Mouse (Mus musculus): ENCODE measurements around the gene Ccdc60.
"Not testable (repeated sequence)": the region's sequence is repeated elsewhere in the genome, so short reads cannot be mapped to it uniquely, and the experiment has no call there.

Ccdc60 gene

DNA sequence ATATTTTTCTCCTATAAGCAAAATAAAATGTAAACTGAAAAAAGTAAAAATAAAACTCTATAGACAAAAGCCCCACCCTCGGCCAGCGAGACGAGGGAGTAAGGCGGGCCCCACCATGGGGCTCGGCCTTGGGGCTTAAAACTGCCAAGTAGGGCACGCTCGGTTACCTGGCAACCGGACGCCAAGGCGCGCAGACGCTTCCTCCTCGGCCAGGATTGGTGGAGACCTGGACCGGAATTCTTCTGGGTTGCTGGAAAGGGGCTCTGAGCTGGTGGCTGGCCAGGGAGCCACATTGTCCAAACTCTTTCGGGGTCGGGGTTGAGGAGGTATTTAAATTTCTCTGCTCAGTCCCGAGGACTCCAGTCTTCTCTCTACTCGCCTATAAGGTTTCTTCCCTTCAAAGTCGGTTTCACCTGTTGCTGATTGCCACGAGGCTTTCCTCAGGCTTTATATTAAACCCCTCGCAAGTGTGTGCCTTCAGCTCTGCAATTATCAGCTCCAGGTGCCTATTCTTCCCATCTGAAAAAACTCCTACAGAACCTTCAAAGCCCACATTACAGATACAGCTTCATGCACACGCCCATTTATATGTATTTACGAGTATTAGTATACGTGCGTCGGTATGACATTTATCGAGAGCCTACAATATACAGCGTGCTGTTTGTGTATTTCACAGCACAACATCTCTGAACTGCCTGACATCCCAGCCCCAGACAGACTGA lies at the start of gene Ccdc60:
Gene Ccdc60 (minus strand): TSS at position 137 of the 722 bp plus-strand sequence.
- DNase-seq (ENCODE audit: low read depth, low spot score) = no peak

DNA sequence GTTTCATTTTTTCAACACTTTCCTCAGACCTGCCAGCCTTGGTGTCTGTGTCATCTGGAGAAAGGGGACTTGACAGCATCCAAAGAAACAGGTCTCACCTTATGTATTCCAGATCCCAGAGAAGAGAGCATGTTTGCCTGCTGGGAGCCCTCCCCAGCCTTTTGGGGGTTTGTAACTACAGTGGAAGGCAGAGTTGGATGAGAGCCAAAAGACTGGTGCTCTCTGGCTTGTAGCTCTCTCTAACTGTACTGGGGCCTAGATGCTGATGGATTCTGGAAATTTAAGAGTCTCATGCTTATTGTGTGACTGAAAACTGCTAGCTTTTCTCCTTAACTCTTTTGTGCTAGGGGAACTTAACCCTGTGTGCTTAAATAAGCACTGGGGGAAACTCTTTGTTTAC lies 47.4 kb upstream of the Ccdc60 start:
- DNase-seq (ENCODE audit: low read depth, low spot score) = no peak

DNA sequence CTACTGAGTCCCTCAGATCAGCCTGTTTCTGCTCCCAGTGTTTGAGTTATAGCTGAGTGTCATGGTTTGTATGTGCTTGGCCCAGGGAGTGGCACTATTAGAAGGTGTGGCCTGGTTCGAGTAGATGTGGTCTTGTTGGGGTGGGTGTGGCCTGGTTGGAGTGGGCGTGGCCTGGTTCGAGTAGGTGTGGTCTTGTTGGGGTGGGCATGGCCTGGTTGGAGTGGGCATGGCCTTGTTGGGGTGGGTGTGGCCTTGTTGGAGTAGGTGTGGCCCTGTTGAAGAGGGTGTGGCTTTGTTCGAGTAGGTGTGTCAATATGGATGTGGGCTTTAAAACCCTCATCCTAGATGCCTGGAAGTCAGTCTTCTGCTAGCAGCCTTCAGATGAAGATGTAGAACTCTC lies 40.1 kb upstream of the Ccdc60 start:
- no peak for DNase-seq (ENCODE audit: low read depth, low spot score)

DNA sequence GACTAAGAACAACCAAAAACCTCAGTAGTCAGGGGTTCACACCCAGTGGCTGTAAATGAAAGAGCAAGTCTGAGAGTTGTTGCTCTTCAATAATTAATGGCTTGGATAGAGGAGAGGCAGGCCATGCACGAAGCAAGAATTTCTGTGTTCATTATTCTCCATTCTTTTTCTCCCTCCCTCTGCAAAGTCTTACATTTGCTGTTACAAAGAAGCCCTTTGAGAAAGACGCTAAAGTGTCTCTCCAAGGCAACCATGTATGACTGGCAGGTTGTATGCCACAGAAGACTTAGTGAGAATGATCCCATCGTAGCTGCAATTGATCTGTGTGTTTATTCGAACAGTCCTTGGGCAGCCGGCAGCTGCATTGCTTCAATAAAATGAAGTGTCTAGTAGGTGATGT lies 34.6 kb upstream of the Ccdc60 start:
- DNase-seq (ENCODE audit: low read depth, low spot score) = no peak

DNA sequence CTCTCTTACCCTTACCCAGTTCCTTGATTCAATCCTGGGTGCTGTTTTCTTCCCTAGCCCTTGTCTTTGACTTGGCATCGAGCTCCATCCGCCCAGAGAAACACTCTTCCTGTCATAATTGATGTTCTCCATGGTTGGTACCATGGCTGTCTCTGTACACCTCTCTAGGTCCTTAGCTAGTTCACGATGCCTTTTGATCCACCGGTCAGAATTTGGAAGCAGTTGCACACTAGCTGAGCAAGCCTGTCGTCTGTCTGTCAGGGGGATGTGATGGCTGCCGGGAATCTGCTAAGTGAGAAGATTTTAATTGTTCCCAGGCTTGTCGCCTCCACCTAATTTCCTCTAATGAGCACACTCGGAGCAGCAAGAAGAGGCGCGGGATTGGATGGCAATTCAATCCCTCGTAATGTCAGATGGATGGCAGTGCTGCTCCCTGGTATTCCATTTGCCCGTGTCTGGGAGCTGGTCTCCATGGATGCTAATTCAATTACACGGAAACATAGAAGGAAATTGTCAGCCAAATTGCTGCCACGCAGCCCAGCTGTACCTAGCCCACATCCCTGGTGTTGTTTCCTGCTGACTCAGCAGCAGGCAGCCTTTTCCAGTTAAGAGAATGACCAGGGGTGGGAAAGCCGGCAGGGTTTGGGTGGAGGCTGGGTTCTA lies 33.7 kb upstream of the Ccdc60 start:
- DNase-seq (ENCODE audit: low read depth, low spot score) = no peak

DNA sequence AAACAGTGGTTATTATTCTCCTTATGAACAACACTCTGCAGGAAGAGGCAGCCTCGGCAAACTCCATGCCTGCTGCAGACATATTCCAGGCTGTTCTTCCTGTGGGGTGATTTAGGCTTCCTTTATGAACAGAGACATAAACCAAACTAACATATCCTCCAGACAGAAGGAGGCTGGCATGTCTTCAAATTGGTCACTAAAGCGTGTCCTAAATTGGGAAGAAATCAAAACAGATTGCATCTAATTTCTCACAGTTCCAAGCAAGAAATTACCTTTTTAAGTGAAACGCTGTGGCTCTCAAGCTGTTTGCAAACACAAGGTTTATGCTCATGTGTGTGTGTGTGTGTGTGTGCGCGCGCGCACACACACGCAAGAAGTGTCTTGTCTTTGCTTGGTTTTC lies 24.9 kb upstream of the Ccdc60 start:
- no peak for DNase-seq (ENCODE audit: low read depth, low spot score)

DNA sequence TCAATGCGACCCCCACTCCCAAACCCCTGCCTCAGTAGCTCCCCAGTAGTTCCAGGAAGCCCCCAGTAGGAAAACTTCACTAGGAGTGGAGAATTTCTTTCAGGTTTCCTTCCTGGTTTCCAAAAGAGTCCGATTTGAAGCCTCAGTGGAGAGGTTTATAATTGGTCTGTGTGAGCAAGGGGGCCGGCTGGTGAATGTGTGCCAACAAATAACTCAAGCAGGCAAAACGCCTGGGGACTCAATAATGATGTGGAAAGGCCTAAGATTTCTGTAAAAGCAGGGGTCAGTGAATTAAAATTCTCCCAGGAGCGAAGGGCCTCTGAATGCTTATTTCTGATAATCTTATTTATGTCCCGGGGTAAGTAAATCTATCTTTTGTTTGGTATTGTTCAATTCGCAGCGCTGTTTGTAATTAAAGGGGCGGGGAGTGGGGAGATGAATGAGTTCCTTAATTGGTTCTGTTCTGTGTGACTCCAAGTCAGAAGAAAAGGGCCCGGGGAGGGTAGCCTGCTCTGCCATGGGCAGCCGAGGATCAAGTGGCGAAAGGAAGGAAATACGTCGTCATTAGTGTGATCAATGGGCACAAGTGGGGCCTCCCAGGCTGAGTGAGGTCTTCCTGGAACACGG lies 23.4 kb upstream of the Ccdc60 start:
- DNase-seq (ENCODE audit: low read depth, low spot score) = no peak

DNA sequence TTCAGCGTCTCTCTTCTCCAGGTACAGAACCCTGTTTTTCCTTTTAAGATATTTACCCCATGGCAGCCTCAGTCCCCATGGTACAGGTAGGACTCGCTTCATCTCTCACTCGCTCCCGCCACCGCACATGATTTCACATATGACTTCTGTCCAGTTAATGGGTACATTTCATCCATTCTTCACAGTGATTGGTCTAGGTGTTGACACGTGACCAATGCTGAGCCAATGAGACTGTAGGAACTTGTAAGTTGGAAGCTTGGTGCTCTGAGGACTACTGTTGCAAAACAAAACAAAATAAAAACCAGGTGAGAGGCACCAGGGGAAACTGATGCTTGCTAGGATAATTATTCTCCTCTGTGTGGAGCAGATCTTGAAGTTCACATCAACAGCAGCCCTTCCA lies 22.9 kb upstream of the Ccdc60 start:
- DNase-seq (ENCODE audit: low read depth, low spot score) = no peak

DNA sequence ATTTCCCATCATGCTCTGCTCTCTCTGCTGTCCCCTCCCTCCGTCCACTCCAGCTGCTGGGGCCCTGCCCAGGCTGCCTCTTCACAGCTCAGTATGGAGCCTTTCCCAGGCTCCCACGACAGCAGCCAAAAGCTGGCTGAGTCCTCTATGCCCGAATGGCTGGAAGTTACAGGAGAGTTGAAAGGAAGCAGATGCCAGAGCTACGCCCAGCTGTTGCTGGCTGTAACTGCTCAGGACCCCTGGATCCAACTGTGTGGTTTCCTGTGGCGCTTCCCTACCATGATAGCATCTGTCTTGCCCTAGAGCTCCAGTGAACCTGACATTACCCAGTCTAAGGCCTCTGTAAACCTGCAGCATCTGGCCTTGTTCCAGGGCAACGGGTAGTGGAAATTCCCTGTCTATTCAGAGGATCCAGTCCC lies 20.6 kb upstream of the Ccdc60 start:
- DNase-seq (ENCODE audit: low read depth, low spot score) = no peak

DNA sequence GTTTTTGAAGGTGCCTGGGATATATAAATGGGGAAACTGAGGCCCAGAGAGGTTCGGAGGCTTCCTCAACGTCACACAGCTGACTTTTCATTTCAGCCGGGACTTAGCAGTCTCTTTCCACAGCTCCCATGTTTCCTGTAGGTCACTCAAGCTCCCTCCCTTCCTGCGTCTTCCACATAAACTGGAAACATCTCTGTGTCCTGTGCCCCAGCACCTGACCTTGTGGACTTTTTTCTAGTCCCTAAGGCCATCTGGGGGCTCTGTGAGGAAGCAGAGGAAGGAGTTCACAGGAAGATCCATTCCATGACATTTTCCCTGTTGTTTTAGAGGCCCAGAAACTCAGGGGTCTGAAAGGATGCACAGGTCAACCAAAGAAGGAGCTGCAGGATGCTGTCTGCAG lies 16.8 kb upstream of the Ccdc60 start:
- DNase-seq (ENCODE audit: low read depth, low spot score) = no peak

DNA sequence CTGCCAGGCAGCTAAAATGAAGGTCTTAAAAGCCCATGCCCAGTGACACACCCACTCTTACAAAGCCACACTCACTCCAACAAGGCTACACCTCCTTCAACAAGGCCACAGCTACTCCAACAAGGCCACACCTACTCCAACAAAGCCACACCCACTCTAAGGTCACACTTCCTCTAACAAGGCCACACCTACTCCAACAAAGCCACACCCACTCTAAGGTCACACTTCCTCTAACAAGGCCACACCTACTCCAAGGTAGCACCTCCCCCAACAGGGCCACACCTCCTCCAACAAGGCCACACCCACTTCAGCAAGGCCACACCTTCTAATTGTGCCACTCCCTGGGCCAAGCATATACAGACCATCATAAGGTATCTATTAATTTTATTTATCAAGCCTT lies 16.4 kb upstream of the Ccdc60 start:
- not testable (repeated sequence) for DNase-seq (ENCODE audit: low read depth, low spot score)

DNA sequence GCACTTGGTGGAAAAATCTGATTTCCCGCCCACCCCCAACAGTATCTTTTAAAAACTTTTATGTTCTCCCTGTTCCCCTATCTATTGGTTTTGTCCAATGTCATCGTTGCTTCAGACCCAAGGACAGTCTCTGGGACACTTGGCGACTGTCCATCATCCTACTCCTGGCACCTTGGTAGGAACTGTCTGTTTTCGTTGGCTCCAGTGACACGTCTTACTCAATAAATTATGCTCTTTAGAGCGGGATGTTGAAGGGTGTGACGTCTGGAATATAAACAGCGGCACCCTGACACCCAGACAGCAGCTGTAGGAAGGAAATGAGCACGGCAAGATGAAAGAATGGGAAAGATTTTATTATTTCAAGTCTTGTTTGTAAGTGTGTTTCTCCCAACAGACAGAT lies 12.2 kb upstream of the Ccdc60 start:
- DNase-seq (ENCODE audit: low read depth, low spot score) = no peak

DNA sequence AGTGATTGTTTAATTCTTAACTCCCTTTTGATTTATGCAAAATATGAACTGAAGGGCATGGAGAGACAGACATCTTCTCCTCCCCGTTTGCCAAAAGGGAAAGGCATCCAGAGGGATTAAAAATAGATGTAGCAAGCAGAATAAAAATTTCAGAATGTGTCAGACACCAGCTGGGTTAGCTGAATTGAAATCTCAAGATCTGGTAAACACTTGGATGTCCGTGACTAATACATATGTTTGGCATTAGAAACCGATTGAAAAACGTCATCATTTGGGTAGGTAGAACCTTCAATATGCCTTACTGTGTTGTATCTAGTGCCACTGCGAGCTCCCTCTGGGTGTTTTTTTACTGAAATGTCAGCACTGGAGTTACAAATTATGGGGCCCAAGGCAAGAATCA lies 4.7 kb upstream of the Ccdc60 start:
- no peak for DNase-seq (ENCODE audit: low read depth, low spot score)

DNA sequence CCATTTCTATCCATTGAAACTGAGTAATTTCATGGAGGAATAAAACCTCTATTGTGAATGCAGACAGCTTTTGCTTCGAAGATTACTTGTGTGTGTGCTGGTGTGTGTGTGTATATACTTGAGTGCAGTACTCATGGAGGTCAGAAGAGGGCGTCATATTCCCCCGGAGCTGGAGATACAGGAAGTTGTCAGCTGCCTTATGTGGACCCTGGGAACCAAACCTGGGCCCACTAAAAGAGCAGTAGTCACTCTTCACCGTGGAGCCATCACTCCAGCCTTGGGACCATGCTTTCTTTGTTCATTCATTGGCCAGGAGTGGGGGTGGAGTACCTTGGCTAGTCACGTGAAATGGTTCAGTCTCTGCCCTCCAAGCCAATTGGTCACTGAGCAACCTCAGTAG lies 1.8 kb upstream of the Ccdc60 start:
- DNase-seq (ENCODE audit: low read depth, low spot score) = no peak

DNA sequence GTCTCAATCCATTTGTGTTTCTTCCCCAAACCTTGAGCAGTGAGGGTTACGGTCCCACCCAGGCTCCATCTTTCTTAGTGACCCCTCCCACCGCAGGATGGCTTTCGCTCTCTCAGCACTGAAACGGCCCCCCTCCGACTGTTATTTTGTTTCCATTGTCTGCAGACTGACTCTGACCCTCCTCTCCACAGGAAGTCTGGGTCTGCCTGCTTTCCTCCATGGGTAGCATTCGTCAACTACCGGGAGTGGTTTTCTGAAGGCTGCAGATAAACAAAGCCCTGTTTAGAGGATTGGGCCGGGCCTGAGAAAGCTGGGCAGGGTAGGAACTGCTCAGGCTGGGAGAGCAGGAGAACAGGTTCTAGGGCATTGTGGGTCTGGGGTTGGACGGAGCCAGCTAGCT lies 1.1 kb upstream of the Ccdc60 start:
- no peak for DNase-seq (ENCODE audit: low read depth, low spot score)

DNA sequence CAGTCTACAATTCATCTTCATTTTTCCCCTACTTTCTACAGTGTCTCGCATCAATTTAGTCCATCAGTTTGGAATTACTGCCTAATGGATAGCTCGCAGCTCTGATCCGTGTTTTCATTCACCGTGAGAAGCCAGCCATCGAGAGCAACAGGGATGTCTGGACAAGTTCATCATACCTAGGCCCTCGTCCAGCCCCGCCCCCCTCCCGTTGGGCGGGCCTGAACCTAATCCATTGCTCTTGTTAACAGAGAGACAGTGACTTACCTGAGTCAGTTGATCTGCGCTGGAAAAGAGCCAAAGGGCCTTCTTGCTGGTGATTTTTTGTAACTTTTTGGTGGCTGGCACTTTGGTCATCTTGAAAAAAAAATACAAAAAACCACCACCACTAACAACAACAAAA lies 602 bp downstream of the Ccdc60 start:
- no peak for DNase-seq (ENCODE audit: low read depth, low spot score)

DNA sequence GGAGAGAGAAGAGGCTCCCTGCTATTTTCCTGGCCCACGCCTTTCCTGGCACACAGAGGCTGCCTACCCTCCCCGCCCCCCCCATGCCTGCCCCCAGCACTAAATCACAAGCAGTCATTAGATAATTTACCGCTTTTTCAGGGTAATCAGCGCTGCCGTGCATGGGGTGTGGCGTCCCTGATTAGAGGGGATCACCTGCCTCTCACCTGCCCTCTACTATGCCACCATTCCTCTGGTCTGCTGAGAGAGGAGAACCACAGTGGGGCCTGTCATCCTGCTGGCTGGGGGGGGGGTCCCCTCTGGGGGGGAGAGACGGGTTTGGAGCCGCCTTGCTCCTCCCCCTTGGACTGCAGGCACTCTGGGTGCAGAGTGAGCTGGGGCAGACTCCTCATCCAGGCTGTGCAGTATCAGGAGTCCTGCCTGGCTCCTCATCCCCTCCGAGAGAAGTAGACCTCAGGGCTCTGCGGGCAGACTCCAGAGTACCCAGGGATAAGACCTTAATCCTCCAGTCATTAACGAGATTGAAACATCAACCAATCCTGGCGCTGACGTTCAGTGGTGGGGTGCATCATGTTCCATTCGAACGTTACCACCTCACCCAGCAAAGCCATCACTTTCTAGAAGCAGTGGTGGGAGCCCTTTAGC lies 3.1 kb downstream of the Ccdc60 start:
- no peak for DNase-seq (ENCODE audit: low read depth, low spot score)

DNA sequence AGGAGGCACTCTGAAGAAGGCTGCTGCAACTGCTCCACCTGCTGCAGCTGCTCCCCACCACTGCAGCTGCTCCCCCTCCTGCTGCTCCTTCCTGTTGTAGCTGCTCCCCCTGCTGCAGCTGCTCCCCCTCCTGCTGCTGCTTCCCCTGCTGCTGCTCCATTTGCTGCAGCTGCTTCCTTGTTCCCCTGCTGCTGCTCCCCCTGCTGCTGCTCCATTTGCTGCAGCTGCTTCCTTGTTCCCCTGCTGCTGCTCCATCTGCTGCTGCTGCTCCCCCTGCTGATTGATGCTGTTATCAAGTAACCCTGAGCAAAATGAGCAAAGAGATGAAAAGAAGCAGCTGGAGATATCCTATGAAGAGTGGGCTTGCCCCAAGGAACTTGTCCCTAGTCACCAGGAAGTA lies 8.3 kb downstream of the Ccdc60 start:
- no peak for DNase-seq (ENCODE audit: low read depth, low spot score)

DNA sequence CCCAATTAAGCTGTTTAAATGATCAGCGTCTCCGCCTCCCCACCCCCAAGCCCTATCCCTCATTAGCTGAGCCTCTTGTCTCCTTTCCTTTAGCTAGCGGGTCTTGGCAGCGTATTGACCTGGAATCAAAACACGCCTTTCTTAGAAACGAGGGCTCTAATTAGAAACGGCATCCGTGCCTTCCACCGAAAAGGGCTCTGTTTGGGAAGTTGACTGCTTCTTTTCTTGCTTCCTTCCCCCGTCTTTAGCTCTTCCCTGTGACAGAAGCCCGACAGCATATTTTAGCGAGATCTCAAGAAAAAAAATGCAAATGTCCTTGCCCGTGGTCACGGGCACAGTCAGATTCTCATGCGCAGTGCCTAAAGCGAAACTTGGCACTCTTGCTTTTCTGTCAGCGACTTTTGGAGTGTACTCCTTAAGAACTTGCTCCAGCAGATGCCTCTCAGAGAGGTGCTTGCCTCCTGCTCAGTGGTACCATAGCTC lies 10.3 kb downstream of the Ccdc60 start:
- no peak for DNase-seq (ENCODE audit: low read depth, low spot score)

DNA sequence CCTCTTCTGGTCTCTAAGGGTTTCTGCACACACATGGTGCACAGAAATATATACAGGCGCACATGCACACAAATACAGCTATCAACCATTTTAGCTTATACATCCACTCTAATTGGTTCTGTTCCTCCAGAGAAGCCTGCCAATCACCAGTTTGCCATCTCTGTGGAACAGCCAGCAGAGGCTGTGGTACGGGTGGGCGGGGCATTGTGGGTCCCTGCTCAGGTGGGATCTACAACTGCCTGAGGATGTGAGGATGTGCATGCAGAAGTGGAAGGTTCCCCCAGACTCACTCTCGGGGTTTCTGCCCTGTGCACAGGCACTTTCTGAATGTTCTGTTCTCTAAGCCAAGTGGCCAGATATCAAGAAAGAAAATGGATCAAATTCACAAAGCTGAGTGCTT lies 10.8 kb downstream of the Ccdc60 start:
- DNase-seq (ENCODE audit: low read depth, low spot score) = no peak

DNA sequence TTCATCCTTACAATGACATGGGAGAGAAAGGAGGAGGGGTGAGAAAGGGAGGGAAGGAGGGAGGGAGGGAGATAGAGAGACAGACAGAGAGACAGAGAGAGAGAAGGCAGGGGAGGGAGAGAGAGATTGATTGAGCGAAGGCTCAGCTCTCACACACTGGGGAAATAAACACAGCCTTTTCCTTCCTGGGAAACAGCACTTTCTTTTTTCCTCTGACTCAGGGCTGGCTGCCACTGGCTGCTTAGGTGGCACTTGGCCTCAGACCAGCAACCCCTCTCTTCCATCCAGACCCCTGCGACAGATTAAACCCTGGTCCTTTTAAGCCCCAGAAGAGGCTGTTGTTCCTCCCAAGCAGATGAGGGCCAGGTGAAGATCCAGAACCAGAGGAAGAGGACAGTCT lies 14.0 kb downstream of the Ccdc60 start:
- DNase-seq (ENCODE audit: low read depth, low spot score) = no peak

DNA sequence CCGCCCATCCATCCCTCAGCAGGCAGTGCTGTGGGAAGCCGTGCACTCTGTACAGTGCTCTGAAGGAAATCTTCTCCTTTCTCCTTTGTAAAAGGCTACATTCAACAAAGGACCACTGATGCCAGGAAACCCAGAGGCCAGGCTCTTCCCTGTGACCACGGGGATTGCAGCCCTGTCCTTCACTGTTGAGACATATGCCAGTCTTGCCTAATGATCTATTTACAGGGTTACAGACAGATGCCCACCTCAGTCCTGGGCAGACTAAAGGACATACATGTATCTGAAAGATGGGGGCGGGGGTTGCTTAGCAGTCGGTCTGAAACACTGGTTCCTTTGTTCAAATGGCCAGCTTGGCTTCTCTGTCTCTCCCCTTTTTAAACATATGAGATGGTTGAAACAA lies 14.4 kb downstream of the Ccdc60 start:
- no peak for DNase-seq (ENCODE audit: low read depth, low spot score)
